Mouse (Mus musculus): ENCODE measurements at regions not wholly inside any gene's neighbourhood (a gene's known extent, or its start where the extent isn't known, plus 50 kb on each side); places are given as distances from the start of the nearest gene placed in this dataset.

- TF ChIP-seq POLR2A (IDR thresholded peaks at IDR 0.05; ENCODE audit: extremely low read depth, insufficient read depth, low read length) (no peak), CTCF (IDR thresholded peaks at IDR 0.05; ENCODE audit: extremely low read depth, insufficient read depth, low read length) (no peak)
- Histone ChIP-seq H3K4me3 (ENCODE audit: insufficient read depth, low read length) (no peak overlapping the region), H3K27ac (ENCODE audit: insufficient read depth, low read length) (no peak overlapping the region), H3K4me1 (ENCODE audit: control insufficient read depth, insufficient read depth, low read length) (no peaks in the 10 kb centered on the region)
Measured at GRCm38 (mm10) chr4:124053340-124054038, 135.7 kb upstream of the 4930535I16Rik start.

- H3K27ac ChIP-seq (ENCODE audit: insufficient read depth, low read length), result no peak overlapping the region
- no peak for TF ChIP-seq POLR2A (IDR thresholded peaks at IDR 0.05; ENCODE audit: extremely low read depth, insufficient read depth, low read length)
- TF ChIP-seq CTCF (IDR thresholded peaks at IDR 0.05; ENCODE audit: extremely low read depth, insufficient read depth, low read length), result no peak
Measured at GRCm38 (mm10) chr4:124052387-124052786, 134.6 kb upstream of the 4930535I16Rik start.

GRCm38 (mm10) chr4:124048348-124048831 lies 130.6 kb upstream of the 4930535I16Rik start:
- Histone ChIP-seq H3K4me1 (ENCODE audit: control insufficient read depth, insufficient read depth, low read length) (no peaks in the 10 kb centered on the region), H3K4me3 (ENCODE audit: insufficient read depth, low read length) (no peak overlapping the region), H3K27ac (ENCODE audit: insufficient read depth, low read length) (no peak overlapping the region)
- TF ChIP-seq CTCF (IDR thresholded peaks at IDR 0.05; ENCODE audit: extremely low read depth, insufficient read depth, low read length) (no peak), POLR2A (IDR thresholded peaks at IDR 0.05; ENCODE audit: extremely low read depth, insufficient read depth, low read length) (no peak)

More at GRCm38 (mm10) chr4:124052387-124052786, 134.6 kb upstream of the 4930535I16Rik start:
- no peak overlapping the region for H3K4me3 ChIP-seq (ENCODE audit: insufficient read depth, low read length)
- no peaks in the 10 kb centered on the region for H3K4me1 ChIP-seq (ENCODE audit: control insufficient read depth, insufficient read depth, low read length)

- H3K4me1 ChIP-seq (ENCODE audit: control insufficient read depth, insufficient read depth, low read length), result no peaks in the 10 kb centered on the region
- TF ChIP-seq CTCF (IDR thresholded peaks at IDR 0.05; ENCODE audit: extremely low read depth, insufficient read depth, low read length) (no peak), POLR2A (IDR thresholded peaks at IDR 0.05; ENCODE audit: extremely low read depth, insufficient read depth, low read length) (no peak)
- H3K4me3 ChIP-seq (ENCODE audit: insufficient read depth, low read length), result no peak overlapping the region
- H3K27ac ChIP-seq (ENCODE audit: insufficient read depth, low read length), result no peak overlapping the region
Measured at GRCm38 (mm10) chr4:124047898-124048297, 130.1 kb upstream of the 4930535I16Rik start.

- Histone ChIP-seq H3K4me3 (ENCODE audit: insufficient read depth, low read length) (no peak overlapping the region), H3K4me1 (ENCODE audit: control insufficient read depth, insufficient read depth, low read length) (no peaks in the 10 kb centered on the region), H3K27ac (ENCODE audit: insufficient read depth, low read length) (no peak overlapping the region)
- TF ChIP-seq POLR2A (IDR thresholded peaks at IDR 0.05; ENCODE audit: extremely low read depth, insufficient read depth, low read length) (no peak), CTCF (IDR thresholded peaks at IDR 0.05; ENCODE audit: extremely low read depth, insufficient read depth, low read length) (no peak)
Measured at GRCm38 (mm10) chr4:124036483-124036882, 118.7 kb upstream of the 4930535I16Rik start.

DNA sequence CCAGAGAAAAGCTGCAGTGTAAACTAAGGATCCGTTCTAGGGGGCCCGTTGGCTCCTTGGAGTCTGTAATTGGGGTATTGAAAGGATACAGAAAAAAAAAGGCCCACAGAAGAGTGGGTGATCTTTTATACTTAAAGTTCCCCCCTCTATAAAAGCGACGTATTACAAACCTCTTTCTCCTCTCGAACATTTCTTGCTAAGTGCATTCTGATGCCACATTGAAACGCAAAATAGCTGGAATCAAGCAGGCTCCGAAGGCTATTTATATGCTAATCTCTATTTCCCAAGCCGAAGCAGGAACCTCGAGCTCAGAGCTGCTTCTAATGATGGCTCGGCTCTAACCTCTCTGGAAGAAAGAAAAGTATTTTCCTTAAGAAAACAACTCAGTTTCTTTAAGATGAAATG lies 117.8 kb upstream of the 4930535I16Rik start:
- TF ChIP-seq CTCF (IDR thresholded peaks at IDR 0.05; ENCODE audit: extremely low read depth, insufficient read depth, low read length) (no peak), POLR2A (IDR thresholded peaks at IDR 0.05; ENCODE audit: extremely low read depth, insufficient read depth, low read length) (no peak)
- Histone ChIP-seq H3K27ac (ENCODE audit: insufficient read depth, low read length) (no peak overlapping the region), H3K4me1 (ENCODE audit: control insufficient read depth, insufficient read depth, low read length) (no peaks in the 10 kb centered on the region), H3K4me3 (ENCODE audit: insufficient read depth, low read length) (no peak overlapping the region)

DNA sequence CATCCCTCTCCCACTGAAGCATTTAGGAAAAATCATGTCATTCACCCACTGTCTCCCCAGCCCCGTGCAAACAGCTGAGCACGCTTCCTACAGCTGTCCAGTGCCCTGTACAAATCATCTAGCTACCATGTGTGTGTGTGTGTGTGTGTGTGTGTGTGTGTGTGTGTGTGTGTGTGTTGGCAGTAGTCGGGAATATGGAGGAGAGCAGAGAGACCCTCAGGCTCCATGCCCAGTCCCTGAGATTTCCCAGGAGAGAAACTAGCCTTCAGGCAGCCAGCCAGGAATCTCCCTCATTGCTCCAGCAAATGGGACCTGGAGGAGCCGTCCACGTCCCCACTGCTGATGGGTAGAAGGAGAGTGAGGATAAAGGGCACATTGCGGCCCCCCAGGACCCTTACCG lies 117.4 kb upstream of the 4930535I16Rik start:
- no peak for TF ChIP-seq CTCF (IDR thresholded peaks at IDR 0.05; ENCODE audit: extremely low read depth, insufficient read depth, low read length)
- no peak for TF ChIP-seq POLR2A (IDR thresholded peaks at IDR 0.05; ENCODE audit: extremely low read depth, insufficient read depth, low read length)
- Histone ChIP-seq H3K4me1 (ENCODE audit: control insufficient read depth, insufficient read depth, low read length) (no peaks in the 10 kb centered on the region), H3K27ac (ENCODE audit: insufficient read depth, low read length) (no peak overlapping the region), H3K4me3 (ENCODE audit: insufficient read depth, low read length) (no peak overlapping the region)

DNA sequence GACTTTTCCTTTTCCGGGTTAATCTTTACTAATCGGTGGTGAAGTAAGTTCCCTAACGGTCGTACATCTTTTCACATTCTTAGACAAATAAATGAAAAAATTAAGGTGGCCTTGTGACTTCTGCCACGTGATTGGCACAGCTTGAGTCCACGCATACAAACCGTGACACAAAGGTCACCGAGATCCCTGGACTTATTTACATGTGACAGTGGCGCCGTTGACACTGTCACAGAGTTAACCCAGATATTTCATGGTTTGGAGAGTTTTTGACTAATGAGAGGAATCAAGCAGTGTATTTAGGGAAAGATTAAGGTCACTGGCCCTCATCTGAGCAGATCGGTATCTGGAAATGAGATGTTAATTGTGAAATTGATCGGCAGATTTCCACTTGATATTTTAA lies 110.2 kb upstream of the 4930535I16Rik start:
- no peak for TF ChIP-seq POLR2A (IDR thresholded peaks at IDR 0.05; ENCODE audit: extremely low read depth, insufficient read depth, low read length)
- no peak for TF ChIP-seq CTCF (IDR thresholded peaks at IDR 0.05; ENCODE audit: extremely low read depth, insufficient read depth, low read length)
- H3K4me3 ChIP-seq (ENCODE audit: insufficient read depth, low read length), result no peak overlapping the region

GRCm38 (mm10) chr4:124016401-124016800 lies 98.6 kb upstream of the 4930535I16Rik start:
- no peak for TF ChIP-seq POLR2A (IDR thresholded peaks at IDR 0.05; ENCODE audit: extremely low read depth, insufficient read depth, low read length)
- no peak for TF ChIP-seq CTCF (IDR thresholded peaks at IDR 0.05; ENCODE audit: extremely low read depth, insufficient read depth, low read length)
- no peak overlapping the region for H3K27ac ChIP-seq (ENCODE audit: insufficient read depth, low read length)
- H3K4me1 ChIP-seq (ENCODE audit: control insufficient read depth, insufficient read depth, low read length), result no peaks in the 10 kb centered on the region
- no peak overlapping the region for H3K4me3 ChIP-seq (ENCODE audit: insufficient read depth, low read length)

More for the DNA sequence above, 110.2 kb upstream of the 4930535I16Rik start:
- Histone ChIP-seq H3K4me1 (ENCODE audit: control insufficient read depth, insufficient read depth, low read length) (no peaks in the 10 kb centered on the region), H3K27ac (ENCODE audit: insufficient read depth, low read length) (no peak overlapping the region)

GRCm38 (mm10) chr4:124015323-124015722 lies 97.5 kb upstream of the 4930535I16Rik start:
- H3K27ac ChIP-seq (ENCODE audit: insufficient read depth, low read length), result no peak overlapping the region
- TF ChIP-seq CTCF (IDR thresholded peaks at IDR 0.05; ENCODE audit: extremely low read depth, insufficient read depth, low read length) (no peak), POLR2A (IDR thresholded peaks at IDR 0.05; ENCODE audit: extremely low read depth, insufficient read depth, low read length) (no peak)
- H3K4me1 ChIP-seq (ENCODE audit: control insufficient read depth, insufficient read depth, low read length), result no peaks in the 10 kb centered on the region
- H3K4me3 ChIP-seq (ENCODE audit: insufficient read depth, low read length), result no peak overlapping the region

Data from cortical plate, adult 2 months (tissue).